Mouse (Mus musculus): ENCODE measurements around the gene Adipoq. TPM values are rescaled to one million over a fixed set of nuclear protein-coding genes. Genes with fewer than 3 reads are reported as not detected.

Gene Adipoq
- 0.10 TPM in 1 of 2 replicates, not detected in the other for polyA plus RNA-seq (2021; fragmentation: Nextera tagmentation)
- long read RNA-seq, experiment 1, result 0 reads
- long read RNA-seq, experiment 2, result 0 reads

GRCm38 (mm10) chr16:23146280-23146679, at the start of gene Adipoq:
Adipoq (plus strand) TSS chr16:23146536.

GRCm38 (mm10) chr16:23107231-23107942, 38.9 kb upstream of the Adipoq start, which contains the start of gene Eif4a2:
Eif4a2 (plus strand) TSS chr16:23107444.

GRCm38 (mm10) chr16:23127673-23128375, 18.5 kb upstream of the Adipoq start, which contains the start of gene Rfc4:
Rfc4 (minus strand) TSS chr16:23127737.

Small RNAs within 50 kb of the gene (microRNA-seq; reads per million reads assigned to microRNA genes)
- 0.64 reads per million for gene Gm49346

Other genes with a start within 250 kb of the Adipoq start
- gene Fetub, start 228.2 kb upstream of the Adipoq start, polyA plus RNA-seq (2021; fragmentation: Nextera tagmentation), result 0.18 and 0.30 TPM in 2 replicates
- gene Hrg, start 195.5 kb upstream of the Adipoq start, polyA plus RNA-seq (2021; fragmentation: Nextera tagmentation), result not detected in 2 replicates
- gene Kng2, start 117.1 kb upstream of the Adipoq start, polyA plus RNA-seq (2021; fragmentation: Nextera tagmentation), result not detected in 2 replicates
- gene Kng1, start 88.7 kb upstream of the Adipoq start, polyA plus RNA-seq (2021; fragmentation: Nextera tagmentation), result not detected in 2 replicates
- gene Eif4a2, start 39.1 kb upstream of the Adipoq start, polyA plus RNA-seq (2021; fragmentation: Nextera tagmentation), result 973 and 1,001 TPM in 2 replicates
- gene Rfc4, start 18.8 kb upstream of the Adipoq start, polyA plus RNA-seq (2021; fragmentation: Nextera tagmentation), result 12.6 and 15.1 TPM in 2 replicates
- 6.2 and 6.3 TPM in 2 replicates for gene St6gal1, start 78.2 kb downstream of the Adipoq start, polyA plus RNA-seq (2021; fragmentation: Nextera tagmentation)